Mouse (Mus musculus) CH12.LX (cell line): ENCODE data around the gene Rcor2.

Experiments
- CTCF ChIP-seq, 2 experiments: IDR thresholded peaks in 1 of 2; conservative IDR thresholded peaks in 1 of 2; 2 replicates each; pipeline ENCODE4 v1.5.1; 2011 to 2012; ENCODE audit warnings: low read depth in 2 of 2, low read length in 2 of 2, improper control_type of control experiment in 1 of 2, inconsistent platforms in 1 of 2, mild to moderate bottlenecking in 1 of 2, moderate library complexity in 1 of 2
- E2F4 ChIP-seq: IDR thresholded peaks from 2 replicates; pipeline ENCODE4 v1.6.1; 2011; ENCODE audit warnings: low read depth, low read length, improper control_type of control experiment; ENCODE audit not compliant: insufficient replicate concordance
- MAFK ChIP-seq: IDR thresholded peaks from 2 replicates; pipeline ENCODE4 v1.6.1; 2011; ENCODE audit warnings: low read length, improper control_type of control experiment; ENCODE audit not compliant: insufficient replicate concordance
- MEF2A ChIP-seq: IDR thresholded peaks from 2 replicates; pipeline ENCODE4 v1.6.1; 2014; ENCODE audit warnings: low read depth, mild to moderate bottlenecking, inconsistent platforms, low read length, improper control_type of control experiment, borderline replicate concordance
- RAD21 ChIP-seq: IDR thresholded peaks from 2 replicates; pipeline ENCODE4 v1.6.1; 2011; ENCODE audit warnings: low read depth, mild to moderate bottlenecking, low read length, improper control_type of control experiment, moderate library complexity
- ZNF384 ChIP-seq: IDR thresholded peaks from 2 replicates; pipeline ENCODE4 v1.6.1; 2012; ENCODE audit warnings: low read depth, low read length, improper control_type of control experiment, inconsistent platforms

DNA sequence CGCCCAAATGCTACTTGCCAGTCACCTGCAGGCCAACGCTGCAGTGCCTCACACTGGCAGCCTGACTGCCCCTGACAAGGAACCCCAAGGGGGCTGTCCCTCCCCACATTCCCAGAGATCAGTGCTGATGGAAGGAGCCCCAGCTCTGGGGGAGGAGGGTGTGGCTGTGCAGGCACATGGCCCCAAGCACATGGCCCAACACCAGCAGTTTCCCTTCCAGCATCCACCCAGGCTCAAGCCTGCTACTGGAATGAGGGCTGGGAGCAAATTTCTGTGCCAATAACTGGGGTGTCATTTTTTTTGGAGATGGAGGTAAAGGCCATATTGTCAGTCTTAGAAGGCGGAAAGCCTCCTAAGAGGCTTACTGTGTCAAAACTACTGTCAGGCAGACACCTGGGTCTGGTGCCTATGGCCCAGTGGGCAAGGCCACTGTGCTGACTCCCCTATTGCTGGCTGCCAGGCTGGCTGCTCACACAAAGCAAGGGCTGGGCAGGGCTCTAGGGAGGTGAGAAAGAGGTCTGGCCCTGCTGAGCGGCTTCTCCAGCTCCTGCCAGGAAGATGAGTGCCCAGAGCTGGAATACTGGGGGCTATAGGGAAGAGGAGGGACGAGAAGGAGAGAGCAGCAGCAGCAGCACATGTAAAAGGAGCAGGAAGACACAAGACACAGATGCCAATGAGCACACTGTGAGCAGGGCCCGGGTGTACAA, 11.2 kb downstream of the Rcor2 start:
- no peak for TF ChIP-seq ZNF384
- no peak for TF ChIP-seq MAFK
- no peak for TF ChIP-seq CTCF (conservative IDR thresholded peaks at IDR 0.05 in 1 of 2, IDR thresholded peaks at IDR 0.05 in 1 of 2; ENCODE audit: low read depth in 2 of 2, low read length in 2 of 2)
- TF ChIP-seq E2F4 = no peak
- no peak for TF ChIP-seq MEF2A
- TF ChIP-seq RAD21 = no peak
